Mouse (Mus musculus): ENCODE data around the gene Map3k5.

GRCm38 (mm10) chr10:19901992-19902391 lies 32.3 kb upstream of the Map3k5 start:
- no peak for TF ChIP-seq POLR2A (IDR thresholded peaks at IDR 0.05; ENCODE audit: low read depth, low read length)
- TF ChIP-seq CTCF (IDR thresholded peaks at IDR 0.05; ENCODE audit: extremely low read depth, insufficient read length, insufficient replicate concordance, low read depth, low read length) = no peak
